Mouse (Mus musculus) neural tube, embryonic 15.5 days (tissue): ENCODE results near the gene Runx2. TPM values are rescaled to one million over a fixed set of nuclear protein-coding genes. Genes with fewer than 3 reads are reported as not detected.
A peak's percentile ranks its signal among the peaks of the same experiment; 100 is the strongest.

Experiments used
- ATAC-seq: fragments of 200-750 bp; cut with Nextera tagmentation; 2 replicates; pipeline ENCODE4 v1.8.0; 2017; ENCODE audit warnings: mild to moderate bottlenecking, moderate TSS enrichment, moderate library complexity; ENCODE audit not compliant: low FRiP score
- H3K27ac ChIP-seq: fragments of 300-500 bp; sonication (generic); replicated peaks from 2 replicates; pipeline ENCODE4 v1.5.1; 2015; ENCODE audit warnings: mild to moderate bottlenecking, inconsistent platforms
- H3K27me3 ChIP-seq: fragments of 300-500 bp; sonication (generic); replicated peaks from 2 replicates; pipeline ENCODE4 v1.6.1; 2015; ENCODE audit warnings: inconsistent platforms
- H3K36me3 ChIP-seq: fragments of 300-500 bp; sonication (generic); 2 replicates; pipeline ENCODE4 v1.6.1; 2015; ENCODE audit warnings: inconsistent platforms
- H3K4me1 ChIP-seq: fragments of 300-500 bp; sonication (generic); 2 replicates; pipeline ENCODE4 v1.6.1; 2015; ENCODE audit warnings: inconsistent platforms
- H3K4me2 ChIP-seq: fragments of 300-500 bp; sonication (generic); 2 replicates; pipeline ENCODE4 v1.6.1; 2015; ENCODE audit warnings: inconsistent platforms, mild to moderate bottlenecking, moderate library complexity
- H3K4me3 ChIP-seq: fragments of 300-500 bp; sonication (generic); replicated peaks from 2 replicates; pipeline ENCODE4 v1.5.1; 2015; ENCODE audit warnings: mild to moderate bottlenecking, inconsistent platforms
- H3K9ac ChIP-seq: fragments of 300-500 bp; sonication (generic); replicated peaks from 2 replicates; pipeline ENCODE4 v1.6.1; 2015; ENCODE audit warnings: mild to moderate bottlenecking, inconsistent platforms
- H3K9me3 ChIP-seq: fragments of 300-500 bp; sonication (generic); replicated peaks from 2 replicates; pipeline ENCODE4 v1.6.1; 2016; ENCODE audit warnings: inconsistent platforms
- WGBS: fragments of 180-500 bp; shearing (Covaris S2); methylation state at CpG from one replicate; pipeline ENCODE4 v1.1.7; 2015; ENCODE audit warnings: mixed read lengths; 5-methylcytosine and 5-hydroxymethylcytosine counted together
- polyA plus RNA-seq: library from polyadenylated mRNA; unstranded; fragments of >200 nt; fragmentation: Nextera tagmentation; extraction: Ambion mirVana; gene quantifications from 2 replicates; pipeline ENCODE4 v1.2.1, GENCODE M21; 2015

Gene Runx2
- polyA plus RNA-seq, 1 experiment from 2014 or later, result 0.68 TPM

DNA sequence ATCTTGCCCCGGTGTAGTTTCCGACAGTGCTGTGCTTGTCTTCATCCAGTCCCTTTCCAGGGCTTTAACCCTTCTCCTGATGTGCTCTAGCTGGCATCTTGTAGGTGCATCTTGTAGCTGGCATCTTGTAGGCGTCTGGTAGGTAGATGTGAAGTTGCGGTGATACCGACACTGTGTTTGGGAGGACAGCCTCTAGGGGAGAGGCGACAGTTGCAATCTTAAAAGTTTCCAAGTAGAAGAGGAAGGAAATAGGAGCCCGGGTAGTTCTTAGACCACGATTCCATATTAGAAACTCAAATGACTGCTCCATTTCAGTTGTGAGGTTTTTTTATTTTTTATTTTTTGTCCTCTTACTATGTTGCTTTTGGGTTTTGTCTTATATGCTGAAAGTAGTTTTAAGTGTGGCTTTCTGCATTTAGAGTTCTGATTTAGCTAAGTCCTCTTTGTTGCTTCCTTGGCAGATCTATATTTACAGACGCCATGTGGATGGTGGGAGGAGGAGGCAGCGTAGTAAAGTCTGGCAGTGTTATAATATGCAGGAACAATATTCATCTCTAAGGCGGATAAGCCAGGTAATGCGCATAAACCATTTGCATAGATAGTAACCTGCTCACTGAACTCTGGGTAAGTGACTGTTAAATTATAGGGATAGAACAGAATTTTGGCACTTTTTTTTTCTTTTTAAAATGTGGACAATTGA is 22.2 kb downstream of the Runx2 start:
- H3K27ac ChIP-seq, result no peak overlapping the region
- 94% methylated on average over 12 of the region's 12 CpGs for WGBS
- H3K27me3 ChIP-seq, result no peaks in the 10 kb centered on the region
- no peak overlapping the region for H3K4me3 ChIP-seq
- no peaks in the 10 kb centered on the region for H3K4me1 ChIP-seq
- no peaks in the 10 kb centered on the region for H3K36me3 ChIP-seq
- no peak overlapping the region for H3K9ac ChIP-seq
- no peak overlapping the region for H3K4me2 ChIP-seq
- ATAC-seq, result no peak
- H3K9me3 ChIP-seq, result no peaks in the 10 kb centered on the region

DNA sequence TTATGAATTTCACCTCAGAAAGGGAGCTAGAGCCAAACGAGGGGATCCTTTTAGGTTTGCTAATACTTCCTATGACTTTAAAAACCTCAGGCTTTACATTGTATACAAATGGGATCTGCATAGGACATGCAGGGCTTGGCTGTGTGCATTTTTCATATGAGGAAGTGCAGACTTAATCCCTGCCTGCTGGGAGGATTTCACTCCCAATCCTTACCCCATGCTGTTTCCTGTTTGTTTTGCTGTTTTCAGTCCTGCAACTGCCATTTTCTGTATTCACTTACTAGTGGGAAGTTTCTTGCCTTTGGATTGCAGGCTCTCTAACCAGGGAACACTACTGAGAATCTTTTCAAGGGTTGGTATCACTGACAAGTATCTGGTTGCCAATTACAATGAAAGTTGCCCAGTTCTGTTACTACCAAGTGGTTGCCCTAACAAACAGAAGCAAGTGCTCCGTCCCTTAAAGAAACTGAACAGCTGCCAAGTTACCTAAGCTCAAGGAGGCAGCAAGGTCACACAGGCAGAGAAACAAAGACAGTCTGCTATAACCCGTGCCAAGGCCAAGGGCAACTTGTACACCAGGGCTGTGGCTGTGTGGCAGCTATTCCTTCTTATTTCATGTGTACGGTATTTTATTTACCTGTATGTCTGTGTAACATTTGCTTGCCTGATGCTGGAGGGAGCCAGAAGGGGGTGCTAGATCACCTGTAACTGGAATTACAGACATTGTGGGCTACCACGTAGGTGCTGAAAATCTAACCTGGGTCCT is 25.4 kb downstream of the Runx2 start:
- WGBS, result 81% methylated on average over 5 of the region's 5 CpGs
- ATAC-seq, result no peak
- Histone ChIP-seq H3K4me1 (no peaks in the 10 kb centered on the region), H3K36me3 (no peaks in the 10 kb centered on the region), H3K4me2 (no peak overlapping the region), H3K4me3 (no peak overlapping the region), H3K9me3 (no peaks in the 10 kb centered on the region), H3K27ac (no peak overlapping the region), H3K27me3 (no peaks in the 10 kb centered on the region), H3K9ac (no peak overlapping the region)

DNA sequence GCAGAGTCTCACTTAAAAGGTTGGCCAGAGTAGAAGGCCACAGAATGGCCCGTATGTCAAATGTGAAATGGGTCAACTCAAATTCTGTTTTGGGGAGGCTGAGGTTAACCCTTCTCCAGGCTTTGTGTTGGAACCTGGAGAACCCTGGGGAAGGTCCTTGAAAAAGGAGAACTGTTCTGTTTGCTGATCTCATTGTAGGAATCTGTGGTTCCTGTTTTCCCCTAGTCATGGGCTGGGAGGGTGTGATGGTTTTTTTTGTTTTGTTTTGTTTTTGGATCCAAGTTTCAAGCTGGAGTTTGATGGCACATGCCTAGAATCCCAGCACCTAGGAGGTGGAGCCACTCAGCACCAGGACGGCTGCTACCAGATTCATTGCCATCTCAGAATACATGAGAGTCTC is 31.5 kb downstream of the Runx2 start:
- Histone ChIP-seq H3K4me3 (no peak overlapping the region), H3K4me2 (no peak overlapping the region), H3K9ac (no peak overlapping the region), H3K4me1 (peaks cover 4% of the 10 kb centered on the region), H3K27ac (no peak overlapping the region), H3K36me3 (no peaks in the 10 kb centered on the region), H3K9me3 (no peaks in the 10 kb centered on the region), H3K27me3 (no peaks in the 10 kb centered on the region)
- no peak for ATAC-seq
- 79% methylated on average over 2 of the region's 2 CpGs for WGBS

DNA sequence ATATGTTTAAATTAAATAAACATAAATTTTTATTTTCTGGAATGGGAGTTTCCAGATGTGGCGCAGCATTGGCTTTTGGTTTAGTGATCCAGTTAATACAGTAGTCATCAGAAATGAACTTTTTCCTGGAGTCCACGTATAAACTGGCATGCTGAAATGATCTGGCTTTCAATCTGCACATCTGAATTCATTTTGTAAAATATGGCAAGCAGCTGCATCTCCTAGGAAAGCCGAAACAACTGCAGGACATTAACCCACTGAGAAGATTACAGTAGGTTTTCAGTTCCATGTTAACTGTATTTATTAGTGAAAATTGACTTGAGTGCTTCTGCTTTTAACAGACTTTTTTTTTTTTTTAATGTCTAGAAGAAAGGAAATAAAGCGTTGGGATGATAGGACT is 32.2 kb downstream of the Runx2 start:
- Histone ChIP-seq H3K27ac (no peak overlapping the region), H3K4me1 (peaks cover 9% of the 10 kb centered on the region), H3K9ac (no peak overlapping the region), H3K4me2 (no peak overlapping the region), H3K4me3 (no peak overlapping the region), H3K27me3 (no peaks in the 10 kb centered on the region), H3K9me3 (no peaks in the 10 kb centered on the region), H3K36me3 (no peaks in the 10 kb centered on the region)
- ATAC-seq, result no peak
- 90% methylated on average over 4 of the region's 4 CpGs for WGBS

DNA sequence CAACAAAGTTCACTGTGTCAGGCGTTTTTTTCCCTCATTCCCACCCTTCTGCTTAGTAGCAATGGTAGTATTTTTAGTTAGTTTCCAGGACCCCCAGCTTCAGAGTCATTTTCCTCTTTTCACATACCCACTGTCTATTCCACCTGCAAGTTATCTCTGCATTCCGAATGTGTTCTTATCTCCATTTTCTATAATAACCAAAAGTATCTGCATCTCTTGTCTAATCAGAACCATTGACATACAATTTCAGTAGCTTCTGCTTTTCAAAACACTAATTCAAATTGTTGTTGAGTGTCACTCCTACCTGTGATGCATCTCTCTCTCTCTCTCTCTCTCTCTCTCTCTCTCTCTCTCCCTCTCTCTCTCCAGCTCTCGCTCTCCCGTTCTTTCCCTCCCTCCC is 34.2 kb downstream of the Runx2 start:
- Histone ChIP-seq H3K4me2 (no peak overlapping the region), H3K27me3 (no peaks in the 10 kb centered on the region), H3K4me3 (no peak overlapping the region), H3K27ac (no peak overlapping the region), H3K4me1 (peaks cover 9% of the 10 kb centered on the region), H3K9me3 (no peaks in the 10 kb centered on the region), H3K36me3 (no peaks in the 10 kb centered on the region), H3K9ac (no peak overlapping the region)
- ATAC-seq, result no peak
- 71% methylated on average over 4 of the region's 4 CpGs for WGBS

DNA sequence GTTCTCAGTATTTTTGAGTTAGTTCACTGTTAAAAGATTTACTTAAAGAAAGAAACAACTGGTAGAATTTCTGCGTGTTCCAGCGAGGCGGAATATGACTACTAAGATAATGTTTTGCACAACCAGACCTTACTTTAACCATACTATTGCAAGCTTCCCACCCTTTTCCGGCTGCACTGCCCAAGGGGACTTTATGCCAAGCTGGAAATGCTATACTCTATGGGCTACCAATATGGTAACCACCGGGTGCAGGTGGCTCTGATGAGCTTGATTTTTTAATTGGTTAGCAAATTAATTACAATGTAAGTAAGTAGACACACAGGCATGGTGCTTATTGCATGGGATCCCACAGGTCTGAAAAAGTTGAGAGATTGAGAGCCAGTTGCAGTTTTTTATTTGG is 36.5 kb downstream of the Runx2 start:
- ATAC-seq, result no peak
- no peaks in the 10 kb centered on the region for H3K9me3 ChIP-seq
- H3K27me3 ChIP-seq, result no peaks in the 10 kb centered on the region
- 64% methylated on average over 5 of the region's 5 CpGs for WGBS
- H3K9ac ChIP-seq, result peak overlapping the region; percentile 93; the same call in 1 of the 2 replicates
- no peak overlapping the region; the same call in 1 of the 2 replicates for H3K27ac ChIP-seq
- no peaks in the 10 kb centered on the region for H3K36me3 ChIP-seq
- H3K4me1 ChIP-seq, result peaks cover 9% of the 10 kb centered on the region
- H3K4me3 ChIP-seq, result peak overlapping the region; percentile 83
- H3K4me2 ChIP-seq, result peak overlapping the region; percentile 65

DNA sequence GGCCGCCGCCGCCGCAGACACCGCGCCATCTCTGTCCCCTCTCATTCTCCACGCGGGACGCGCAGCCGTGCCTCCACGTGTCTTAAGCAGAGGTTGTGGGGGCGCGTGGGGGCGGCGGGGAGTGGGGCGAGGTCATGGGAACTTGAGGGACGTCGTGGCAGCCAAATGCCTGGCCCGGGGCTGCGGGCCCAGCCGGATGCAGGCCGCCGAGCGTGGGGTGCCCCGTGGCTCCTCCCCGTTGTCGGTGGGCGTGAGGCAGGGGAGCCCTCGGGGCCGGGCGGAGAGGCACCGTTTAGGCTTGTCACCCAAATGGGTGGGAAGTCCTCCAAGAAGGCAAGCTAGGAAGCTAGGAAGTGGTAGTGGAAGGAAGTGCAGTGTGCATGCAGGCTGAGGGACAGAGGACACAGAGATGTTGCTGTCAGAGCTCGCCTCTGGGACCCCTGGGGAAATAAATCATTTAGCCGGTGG is 37.2 kb downstream of the Runx2 start:
- peak overlapping the region; percentile 83 for H3K4me3 ChIP-seq
- ATAC-seq, result peak; percentile 88
- peak overlapping the region; percentile 93 for H3K9ac ChIP-seq
- H3K27me3 ChIP-seq, result no peaks in the 10 kb centered on the region
- no peaks in the 10 kb centered on the region for H3K9me3 ChIP-seq
- H3K4me1 ChIP-seq, result peaks cover 9% of the 10 kb centered on the region
- H3K4me2 ChIP-seq, result peak overlapping the region; percentile 65
- H3K27ac ChIP-seq, result peak overlapping the region; percentile 95
- no peaks in the 10 kb centered on the region for H3K36me3 ChIP-seq
- WGBS, result under 1% methylated on average over 35 of the region's 35 CpGs

DNA sequence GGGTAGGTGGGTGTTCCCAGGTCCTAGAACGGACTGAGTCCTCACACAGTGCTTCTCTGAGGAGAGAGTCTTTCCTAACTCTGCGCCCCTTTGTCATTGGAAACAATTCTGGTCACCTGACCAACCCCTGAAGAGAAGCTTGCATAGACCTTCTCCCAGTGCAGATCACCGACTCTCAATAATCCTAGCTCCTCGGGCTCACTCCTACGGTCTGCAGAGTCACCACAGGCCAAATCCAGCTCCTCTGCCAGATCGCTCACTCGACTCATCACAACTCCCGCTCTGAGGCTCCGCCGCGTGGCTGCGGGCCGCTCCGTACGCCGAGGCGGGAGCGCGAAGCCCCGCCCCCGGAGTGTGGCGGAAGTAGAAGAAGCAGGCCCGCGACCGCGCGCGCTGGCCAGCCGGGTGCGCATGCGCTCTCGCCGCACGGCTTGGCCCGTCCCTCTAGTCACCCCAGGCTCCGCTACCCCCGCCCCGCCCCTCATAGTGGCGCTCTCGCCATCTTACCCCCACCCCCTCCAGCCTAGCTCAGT is 37.8 kb downstream of the Runx2 start, which contains the start of gene Supt3:
Gene Supt3, plus strand, starts transcription at position 415 of the 533 bp plus-strand sequence.
- no peaks in the 10 kb centered on the region for H3K27me3 ChIP-seq
- under 1% methylated on average over 37 of the region's 40 CpGs for WGBS
- peak within 1 kb of the TSS; percentile 95 for H3K27ac ChIP-seq
- no peaks in the 10 kb centered on the region for H3K36me3 ChIP-seq
- H3K9me3 ChIP-seq, result no peaks in the 10 kb centered on the region
- H3K4me1 ChIP-seq, result peaks cover 9% of the 10 kb centered on the region
- H3K4me2 ChIP-seq, result peak within 1 kb of the TSS; percentile 65
- peak within 1 kb of the TSS; percentile 83 for H3K4me3 ChIP-seq
- ATAC-seq, result peak; percentile 98
- H3K9ac ChIP-seq, result peak within 1 kb of the TSS; percentile 93

DNA sequence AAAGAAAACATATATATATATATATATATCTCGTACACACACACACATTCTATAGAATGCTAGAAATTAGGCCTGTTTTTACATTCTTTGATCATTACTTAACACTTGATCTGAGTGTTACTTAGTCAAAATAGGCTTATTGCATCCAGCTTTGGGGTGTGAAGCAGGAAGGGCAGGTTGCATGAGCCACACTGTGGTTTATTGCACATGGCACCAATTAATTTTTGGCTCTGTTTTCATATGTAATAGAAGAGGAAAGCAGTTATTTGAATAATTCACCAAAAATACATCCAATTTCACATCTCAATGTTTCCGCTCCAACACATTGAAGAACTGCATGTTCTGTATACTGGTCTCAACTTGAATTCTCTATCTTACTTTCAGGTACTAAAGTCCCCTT is 42.0 kb downstream of the Runx2 start:
- 90% methylated on average over 2 of the region's 2 CpGs for WGBS
- H3K9me3 ChIP-seq, result no peaks in the 10 kb centered on the region

DNA sequence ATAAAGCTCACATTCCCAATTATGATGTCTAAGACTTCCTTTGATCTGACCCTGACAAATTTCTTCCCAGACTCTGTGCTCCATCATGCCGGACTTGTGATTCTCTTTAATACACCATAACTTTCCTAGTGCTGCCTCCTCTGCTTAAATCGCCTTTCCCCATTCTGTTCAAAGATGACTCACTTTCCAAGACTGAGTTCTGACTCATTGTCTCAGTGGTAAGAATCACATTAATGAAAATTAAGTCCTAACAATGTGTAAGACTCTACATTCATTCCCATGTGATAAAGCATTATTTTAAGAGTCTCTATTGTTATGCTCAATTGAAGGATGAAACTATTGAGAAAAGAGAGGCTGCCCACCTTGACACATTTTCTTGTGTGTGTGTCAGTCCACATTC is 43.7 kb downstream of the Runx2 start:
- Histone ChIP-seq H3K27ac (no peak overlapping the region), H3K4me3 (no peak overlapping the region), H3K9ac (no peak overlapping the region), H3K4me2 (no peak overlapping the region), H3K27me3 (no peaks in the 10 kb centered on the region), H3K4me1 (no peaks in the 10 kb centered on the region), H3K9me3 (no peaks in the 10 kb centered on the region), H3K36me3 (no peaks in the 10 kb centered on the region)
- ATAC-seq, result no peak
- 88% methylated on average over 2 of the region's 2 CpGs for WGBS

More for the DNA sequence above, 42.0 kb downstream of the Runx2 start:
- Histone ChIP-seq H3K4me2 (no peak overlapping the region), H3K4me1 (no peaks in the 10 kb centered on the region), H3K36me3 (no peaks in the 10 kb centered on the region), H3K4me3 (no peak overlapping the region), H3K27ac (no peak overlapping the region), H3K9ac (no peak overlapping the region), H3K27me3 (no peaks in the 10 kb centered on the region)
- ATAC-seq, result no peak

DNA sequence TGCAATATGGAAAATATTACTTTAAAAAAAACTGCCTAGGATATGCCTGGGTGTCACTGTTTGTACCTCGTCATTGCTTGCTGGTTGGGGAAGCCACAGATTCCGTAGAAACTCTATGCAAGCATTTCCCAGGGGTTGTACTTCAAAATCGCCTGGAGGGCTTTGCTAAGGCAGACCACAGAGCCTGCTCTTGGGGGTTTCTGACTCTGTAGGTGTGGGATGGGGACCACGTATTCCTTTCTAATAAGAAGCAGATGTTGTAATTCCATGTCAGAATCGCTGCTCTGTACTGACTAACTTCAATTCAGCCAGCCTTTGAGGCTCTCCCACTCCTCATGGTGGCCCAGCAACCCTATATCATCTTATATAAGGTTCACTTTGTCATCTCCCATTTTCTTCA is 46.1 kb downstream of the Runx2 start:
- ATAC-seq, result no peak
- no peak overlapping the region for H3K4me3 ChIP-seq
- H3K9me3 ChIP-seq, result no peaks in the 10 kb centered on the region
- H3K4me2 ChIP-seq, result no peak overlapping the region
- H3K9ac ChIP-seq, result no peak overlapping the region
- no peaks in the 10 kb centered on the region for H3K36me3 ChIP-seq
- H3K4me1 ChIP-seq, result no peaks in the 10 kb centered on the region
- no peak overlapping the region for H3K27ac ChIP-seq
- no peaks in the 10 kb centered on the region for H3K27me3 ChIP-seq
- 70% methylated on average over 5 of the region's 5 CpGs for WGBS

DNA sequence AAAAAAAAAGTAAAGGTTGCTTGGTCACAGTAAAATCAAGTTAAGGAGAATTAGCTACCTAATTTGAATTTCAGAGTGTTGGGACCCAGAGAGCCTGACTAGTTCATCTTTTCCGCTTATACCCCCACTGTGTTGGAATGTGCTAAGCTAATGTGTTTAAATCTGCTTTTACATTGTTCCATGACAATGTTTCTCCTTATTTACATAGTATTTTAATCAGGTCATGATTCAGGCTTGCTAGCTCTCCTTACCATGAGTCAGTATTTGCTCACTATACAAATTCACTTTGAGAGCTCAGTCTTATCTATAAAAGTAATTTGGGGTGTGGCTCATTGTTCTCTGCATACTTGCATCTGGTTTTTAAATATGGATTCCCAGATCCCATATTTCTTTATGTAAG is 47.2 kb downstream of the Runx2 start:
- Histone ChIP-seq H3K4me3 (no peak overlapping the region), H3K36me3 (no peaks in the 10 kb centered on the region), H3K27ac (no peak overlapping the region), H3K9me3 (no peaks in the 10 kb centered on the region), H3K4me1 (no peaks in the 10 kb centered on the region), H3K4me2 (no peak overlapping the region), H3K27me3 (no peaks in the 10 kb centered on the region), H3K9ac (no peak overlapping the region)
- ATAC-seq, result no peak
- WGBS, result 73% methylated on average over 1 of the region's 1 CpGs
